In genomic region chr12:4048031-4048430, GRCm38 (mm10) we compare ENCODE assay signal across 23 mouse cellular contexts.
"Had no signal": no experiment of that assay in that cellular context is flagged by ENCODE, and none has a peak within 500 bp of the region (broad histone marks: within the 10 kb centered on the region; RNA-seq: fewer than 3 reads in every experiment).

No protein-coding gene starts in this region.

- H3K4me3 ChIP-seq: layer of hippocampus, adult 2 months; limb, embryonic 10.5 days; limb, embryonic 13.5 days; liver, embryonic 12.5 days; liver, embryonic 15.5 days; lung, embryonic 15.5 days; megakaryocyte, embryonic 14.5 days; stomach, embryonic 15.5 days had no signal

- H3K27me3 ChIP-seq: limb, embryonic 13.5 days; liver, embryonic 12.5 days; liver, embryonic 15.5 days; lung, embryonic 15.5 days; stomach, embryonic 15.5 days had no signal

- H3K9me3 ChIP-seq: limb, embryonic 10.5 days; limb, embryonic 13.5 days; liver, embryonic 12.5 days; liver, embryonic 15.5 days; lung, embryonic 15.5 days; stomach, embryonic 15.5 days had no signal

- ATAC-seq: intestine, embryonic 16.5 days; liver, embryonic 12.5 days had no signal

- DNase-seq: kidney, adult 18-20 months; kidney, adult 9 months; kidney, postnatal 25 days; layer of hippocampus, adult 9-11 months; liver; lung, adult 18-20 months; lung, postnatal 10 days; lung, postnatal 36 days; midbrain, embryonic 14.5 days; right cerebral cortex, adult 18-20 months; right cerebral cortex, postnatal 14 days; spleen, adult 18-20 months had no signal

- H3K27ac ChIP-seq: kidney, postnatal 0 days; layer of hippocampus, adult 2 months; limb, embryonic 10.5 days; limb, embryonic 13.5 days; liver, embryonic 12.5 days; liver, embryonic 15.5 days; lung, embryonic 15.5 days; stomach, embryonic 15.5 days had no signal

- H3K4me2 ChIP-seq: limb, embryonic 13.5 days; liver, embryonic 12.5 days; liver, embryonic 15.5 days; lung, embryonic 15.5 days; midbrain, embryonic 11.5 days; stomach, embryonic 15.5 days had no signal

- H3K4me1 ChIP-seq: limb, embryonic 10.5 days; liver, embryonic 12.5 days; liver, embryonic 15.5 days; lung, embryonic 15.5 days; stomach, embryonic 15.5 days had no signal

- H3K9ac ChIP-seq: limb, embryonic 13.5 days; liver, embryonic 12.5 days; liver, embryonic 15.5 days; lung, embryonic 15.5 days; stomach, embryonic 15.5 days had no signal

- H3K36me3 ChIP-seq: limb, embryonic 10.5 days; limb, embryonic 13.5 days; liver, embryonic 12.5 days; liver, embryonic 15.5 days; lung, embryonic 15.5 days; stomach, embryonic 15.5 days had no signal
